Mouse (Mus musculus): ENCODE data around the gene Trpc4ap.

The Trpc4ap gene

GRCm38 (mm10) chr2:155640656-155641055, 51.5 kb downstream of the Trpc4ap start:
- no peak for DNase-seq (ENCODE audit: low spot score in 2 of 2)

DNA sequence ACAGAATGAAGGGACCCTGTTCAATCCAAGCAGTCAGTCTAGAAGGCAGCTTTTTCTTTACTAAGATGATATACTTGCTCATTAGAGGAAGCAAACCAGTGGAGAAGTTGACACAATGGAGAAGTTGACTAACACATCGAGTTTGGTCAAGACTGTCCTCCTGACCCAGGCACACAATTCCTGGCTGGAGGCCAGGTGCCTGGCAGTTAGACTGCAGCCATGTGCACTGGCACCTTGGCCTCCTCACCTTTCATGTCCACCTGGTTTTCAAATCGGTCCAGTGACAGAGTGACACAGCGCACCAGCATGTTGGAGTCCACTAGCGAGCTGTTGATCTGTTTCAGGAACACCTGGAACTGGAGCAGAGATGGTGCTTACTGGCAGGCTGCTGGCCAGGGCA, 54.8 kb downstream of the Trpc4ap start:
- DNase-seq (ENCODE audit: low spot score in 2 of 2), result no peak

- DNase-seq (ENCODE audit: low spot score in 2 of 2), result no peak
These were observed 55.3 kb downstream of the Trpc4ap start for GRCm38 (mm10) chr2:155636881-155637280.

DNA sequence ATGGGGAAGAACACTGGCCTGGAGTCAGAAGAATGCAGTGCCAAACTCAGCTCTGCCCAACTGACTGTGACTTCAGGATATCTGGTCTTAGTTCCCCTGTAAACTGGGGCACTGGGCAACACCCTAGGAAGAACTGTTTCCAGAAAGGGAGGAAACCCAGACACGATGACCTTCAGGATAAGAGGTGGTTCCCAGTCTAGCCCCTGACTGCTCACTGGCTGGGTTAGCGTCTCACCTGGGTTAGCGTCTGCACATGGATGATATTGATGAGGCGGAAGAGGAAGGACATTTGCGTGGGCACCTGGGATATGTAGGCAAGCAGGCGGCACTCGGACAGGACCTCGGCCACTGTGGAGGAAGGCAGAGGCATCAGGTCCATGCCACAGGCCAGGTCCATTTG, 56.2 kb downstream of the Trpc4ap start:
- no peak for DNase-seq (ENCODE audit: low spot score in 2 of 2)

- DNase-seq (ENCODE audit: low spot score in 2 of 2), result no peak
These were observed 57.6 kb downstream of the Trpc4ap start for GRCm38 (mm10) chr2:155634562-155634961.

GRCm38 (mm10) chr2:155633731-155634130, 58.5 kb downstream of the Trpc4ap start:
- no peak for DNase-seq (ENCODE audit: low spot score in 2 of 2)

DNA sequence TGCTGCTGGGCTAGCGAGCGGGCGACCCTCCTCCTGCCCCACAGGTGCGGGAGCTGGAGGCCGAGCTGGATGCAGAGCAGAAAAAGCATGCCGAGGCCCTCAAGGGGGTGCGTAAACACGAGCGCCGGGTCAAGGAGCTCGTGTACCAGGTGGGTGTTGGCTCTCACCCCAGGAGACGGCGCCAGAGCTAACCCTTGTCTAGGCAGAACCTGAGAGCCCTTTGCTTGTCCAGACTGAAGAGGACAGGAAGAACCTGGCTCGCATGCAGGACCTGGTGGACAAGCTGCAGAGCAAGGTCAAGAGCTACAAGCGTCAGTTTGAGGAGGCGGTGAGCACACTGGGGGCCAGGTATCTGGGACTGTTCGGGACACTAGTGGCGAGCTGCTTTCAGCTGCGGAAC, 59.1 kb downstream of the Trpc4ap start:
- no peak for DNase-seq (ENCODE audit: low spot score in 2 of 2)

DNA sequence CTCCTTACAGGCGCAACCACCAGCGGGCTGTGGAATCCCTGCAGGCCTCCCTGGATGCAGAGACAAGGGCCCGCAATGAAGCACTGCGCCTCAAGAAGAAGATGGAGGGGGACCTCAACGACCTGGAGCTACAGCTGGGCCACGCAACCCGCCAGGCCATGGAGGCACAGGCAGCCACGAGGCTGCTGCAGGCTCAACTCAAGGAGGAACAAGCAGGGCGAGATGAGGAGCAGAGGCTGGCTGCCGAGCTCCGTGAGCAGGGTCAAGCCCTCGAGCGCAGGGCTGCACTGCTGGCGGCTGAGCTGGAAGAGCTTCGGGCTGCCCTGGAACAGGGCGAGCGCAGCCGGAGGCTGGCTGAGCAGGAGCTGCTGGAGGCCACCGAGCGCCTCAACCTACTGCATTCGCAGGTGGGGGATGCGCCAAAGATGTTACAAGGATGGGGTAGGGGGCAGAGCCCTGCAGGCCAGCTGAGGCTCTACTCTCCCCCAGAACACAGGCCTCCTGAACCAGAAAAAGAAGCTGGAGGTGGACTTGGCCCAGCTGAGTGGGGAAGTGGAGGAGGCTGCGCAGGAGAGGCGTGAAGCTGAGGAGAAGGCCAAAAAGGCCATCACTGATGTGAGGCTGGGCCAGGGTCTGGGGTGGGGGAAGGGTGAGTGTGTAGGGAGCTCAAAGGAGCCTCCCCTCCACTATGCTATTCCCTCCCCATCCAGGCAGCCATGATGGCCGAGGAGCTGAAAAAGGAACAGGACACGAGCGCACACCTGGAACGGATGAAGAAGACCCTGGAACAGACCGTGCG, 59.8 kb downstream of the Trpc4ap start:
- DNase-seq (ENCODE audit: low spot score in 2 of 2), result no peak

DNA sequence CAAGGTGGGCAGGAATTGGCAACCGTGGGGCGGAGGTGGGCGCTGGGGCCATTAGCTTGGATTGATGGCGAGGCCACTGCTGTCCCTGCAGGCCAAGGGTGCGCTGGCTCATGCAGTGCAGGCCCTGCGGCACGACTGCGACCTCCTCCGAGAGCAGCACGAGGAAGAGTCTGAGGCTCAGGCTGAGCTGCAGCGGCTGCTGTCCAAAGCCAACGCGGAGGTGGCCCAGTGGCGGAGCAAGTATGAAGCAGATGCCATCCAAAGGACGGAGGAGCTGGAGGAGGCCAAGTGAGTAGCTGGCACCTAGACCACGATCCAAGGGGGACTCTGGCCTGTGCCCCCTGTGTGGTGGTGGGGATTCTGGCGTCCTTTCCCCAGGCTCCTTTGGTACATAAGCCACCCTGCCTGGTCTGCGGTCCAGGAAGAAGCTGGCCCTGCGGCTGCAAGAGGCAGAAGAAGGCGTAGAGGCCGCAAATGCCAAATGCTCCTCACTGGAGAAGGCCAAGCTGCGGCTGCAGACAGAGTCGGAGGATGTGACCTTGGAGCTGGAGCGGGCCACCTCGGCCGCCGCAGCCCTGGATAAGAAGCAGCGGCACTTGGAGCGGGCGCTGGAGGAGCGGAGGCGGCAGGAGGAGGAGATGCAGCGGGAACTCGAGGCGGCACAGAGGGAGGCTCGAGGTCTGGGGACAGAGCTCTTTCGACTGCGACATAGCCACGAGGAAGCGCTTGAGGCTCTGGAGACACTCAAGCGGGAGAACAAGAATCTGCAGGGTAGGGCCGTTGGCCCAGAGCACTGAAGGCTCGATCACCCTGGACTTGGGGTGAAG, 61.4 kb downstream of the Trpc4ap start:
- DNase-seq (ENCODE audit: low spot score in 2 of 2), result no peak

DNA sequence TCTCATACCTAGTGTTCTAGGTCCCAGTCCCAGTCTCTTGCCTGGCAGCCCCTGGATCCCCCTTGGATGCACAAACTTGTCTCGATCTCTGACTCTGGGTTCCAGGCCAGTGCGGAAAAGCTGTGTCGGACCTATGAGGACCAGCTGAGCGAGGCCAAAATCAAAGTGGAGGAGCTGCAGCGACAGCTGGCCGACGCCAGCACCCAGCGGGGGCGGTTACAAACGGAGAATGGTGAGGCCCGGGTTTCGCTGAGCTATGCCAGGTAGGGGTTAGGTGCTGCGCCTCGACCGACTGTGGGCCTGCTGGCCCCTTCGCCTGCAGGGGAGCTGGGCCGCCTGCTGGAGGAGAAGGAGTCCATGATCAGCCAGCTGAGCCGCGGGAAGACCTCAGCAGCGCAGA, 62.0 kb downstream of the Trpc4ap start:
- no peak for DNase-seq (ENCODE audit: low spot score in 2 of 2)

- peak in 1 of 2 experiments; percentile 58 for DNase-seq (ENCODE audit: low spot score in 2 of 2)
These were observed 62.9 kb downstream of the Trpc4ap start for GRCm38 (mm10) chr2:155629231-155629661.

GRCm38 (mm10) chr2:155628519-155628918, 63.7 kb downstream of the Trpc4ap start:
- DNase-seq (ENCODE audit: low spot score in 2 of 2), result no peak

DNA sequence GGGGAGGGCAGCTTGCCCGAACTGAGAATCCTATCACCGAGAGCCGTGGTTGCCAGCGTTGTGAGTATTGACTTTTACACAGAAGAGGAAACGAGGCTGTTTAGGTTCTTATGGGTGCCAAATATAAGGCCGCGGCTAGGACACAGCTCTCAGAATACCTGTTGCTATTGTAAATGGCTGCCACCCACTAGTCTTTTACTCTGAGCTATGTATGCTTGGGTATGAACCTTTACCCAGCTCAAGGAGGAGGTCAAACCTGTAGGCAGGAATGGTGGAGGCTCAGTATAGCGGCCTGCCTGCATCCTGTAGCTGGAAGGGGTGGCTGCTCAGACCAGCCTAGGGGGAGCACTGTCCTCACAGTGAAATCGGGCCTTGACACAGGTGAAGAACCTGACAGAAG, 64.1 kb downstream of the Trpc4ap start:
- no peak for DNase-seq (ENCODE audit: low spot score in 2 of 2)

DNA sequence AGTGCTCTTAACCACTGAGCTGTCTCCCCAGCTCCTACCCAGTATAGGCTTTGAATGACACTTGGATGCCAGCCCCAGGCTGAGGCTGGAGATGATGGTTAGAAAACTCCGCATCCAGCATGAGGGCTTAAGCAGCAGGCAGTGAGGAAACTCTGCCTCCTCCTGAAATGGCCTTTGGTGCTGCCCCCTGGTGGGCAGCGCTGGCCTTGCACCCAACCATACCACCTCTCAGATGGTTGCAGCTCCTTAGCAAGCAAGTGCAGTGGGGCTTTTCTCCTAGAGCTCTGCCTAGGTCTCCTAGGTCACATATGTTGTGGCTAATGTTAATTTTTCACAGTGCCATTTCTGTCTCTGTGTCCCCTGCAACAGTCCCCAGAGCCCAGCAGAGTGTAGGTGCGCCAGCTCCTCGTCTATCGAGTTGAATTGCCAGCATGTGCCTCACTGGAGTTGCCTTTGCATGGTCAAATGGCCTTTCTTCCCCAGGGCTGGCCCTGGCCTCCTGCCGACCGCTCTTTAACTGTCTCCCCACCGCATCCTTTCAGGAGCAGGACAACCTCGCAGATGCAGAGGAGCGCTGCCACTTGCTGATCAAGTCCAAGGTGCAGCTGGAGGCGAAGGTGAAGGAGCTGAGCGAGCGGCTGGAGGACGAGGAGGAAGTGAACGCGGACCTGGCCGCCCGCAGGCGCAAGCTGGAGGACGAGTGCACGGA, 65.0 kb downstream of the Trpc4ap start:
- DNase-seq (ENCODE audit: low spot score in 2 of 2), result peak in 1 of 2 experiments; percentile 57

- DNase-seq (ENCODE audit: low spot score in 2 of 2), result no peak
These were observed 65.9 kb downstream of the Trpc4ap start for GRCm38 (mm10) chr2:155626277-155626676.

GRCm38 (mm10) chr2:155624730-155625129, 67.5 kb downstream of the Trpc4ap start:
- DNase-seq (ENCODE audit: low spot score in 2 of 2), result no peak

GRCm38 (mm10) chr2:155623996-155624395, 68.2 kb downstream of the Trpc4ap start:
- no peak for DNase-seq (ENCODE audit: low spot score in 2 of 2)

GRCm38 (mm10) chr2:155622606-155623005, 69.6 kb downstream of the Trpc4ap start:
- DNase-seq (ENCODE audit: low spot score in 2 of 2), result no peak

DNA sequence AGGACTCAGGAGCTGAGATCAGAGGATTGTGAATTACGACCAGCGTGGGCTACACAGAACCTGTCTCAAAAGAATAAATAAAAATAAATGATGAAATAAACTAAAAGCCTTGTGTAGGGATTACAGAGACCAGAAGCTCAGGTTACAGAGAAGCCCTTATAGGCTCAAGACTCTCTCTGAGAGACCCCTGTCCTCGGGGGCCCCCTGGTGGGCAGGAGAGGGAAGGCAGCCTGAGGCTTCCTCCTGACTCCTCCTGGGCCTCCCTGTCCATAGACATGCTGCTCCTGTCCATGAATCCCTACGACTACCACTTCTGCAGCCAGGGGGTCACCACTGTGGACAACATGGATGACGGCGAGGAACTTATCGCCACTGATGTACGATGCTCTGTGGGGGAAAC, 72.4 kb downstream of the Trpc4ap start:
- DNase-seq (ENCODE audit: low spot score in 2 of 2), result peak in 1 of 2 experiments; percentile 74

DNA sequence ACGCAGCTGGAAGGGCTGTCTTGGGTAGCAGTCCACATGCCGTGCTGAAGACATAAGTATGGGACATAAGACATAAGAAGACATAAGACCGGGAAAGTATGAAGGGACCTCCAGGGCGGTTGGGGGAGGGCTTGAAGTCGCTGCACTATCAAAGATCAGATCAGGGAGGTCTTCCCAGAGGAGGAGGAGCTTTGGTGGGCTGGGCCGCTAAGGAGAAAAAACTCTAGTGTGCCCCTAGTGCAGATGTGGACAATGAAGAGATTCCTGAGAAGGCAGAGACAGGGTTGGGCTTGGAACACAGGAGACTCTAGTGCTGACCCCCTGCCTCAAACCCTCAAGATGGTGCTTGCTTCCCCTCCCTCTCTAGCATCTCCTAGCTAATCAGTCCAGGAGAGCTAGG, 75.2 kb downstream of the Trpc4ap start:
- DNase-seq (ENCODE audit: low spot score in 2 of 2), result no peak

DNA sequence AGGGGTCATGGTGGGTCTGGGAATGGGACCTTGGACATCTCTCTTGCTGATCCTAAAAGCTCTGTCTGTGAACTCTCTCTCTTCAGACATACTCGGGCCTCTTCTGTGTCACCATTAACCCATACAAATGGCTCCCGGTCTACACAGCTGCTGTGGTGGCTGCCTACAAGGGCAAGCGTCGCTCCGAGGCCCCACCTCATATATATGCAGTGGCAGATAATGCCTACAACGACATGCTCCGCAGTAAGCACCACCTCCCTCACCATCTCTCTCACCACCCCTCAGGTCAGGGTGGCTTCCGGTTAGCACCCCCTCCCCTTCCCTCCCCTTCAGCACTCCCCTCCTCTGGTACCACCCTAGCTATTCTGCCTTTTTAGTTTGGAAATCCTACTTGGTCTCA, 78.2 kb downstream of the Trpc4ap start:
- DNase-seq (ENCODE audit: low spot score in 2 of 2), result no peak

DNA sequence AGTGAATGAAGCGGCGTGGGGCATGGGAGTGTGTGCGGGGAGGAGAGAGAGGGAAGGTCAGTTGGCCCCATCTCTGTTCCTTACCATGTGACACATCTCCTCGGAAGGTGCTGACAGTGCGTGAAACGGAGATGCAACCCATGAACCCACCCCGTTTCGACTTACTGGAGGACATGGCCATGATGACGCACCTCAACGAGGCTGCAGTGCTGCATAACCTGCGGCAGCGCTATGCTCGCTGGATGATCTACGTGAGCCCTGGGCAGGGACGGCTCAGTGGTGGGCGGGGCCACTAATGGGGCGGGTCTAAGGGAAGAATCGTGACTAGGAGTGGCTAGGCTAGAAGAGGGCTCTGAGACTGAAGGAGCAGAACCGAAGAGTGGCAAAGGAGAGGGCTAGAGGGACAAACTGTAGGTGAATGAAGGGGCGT, 78.8 kb downstream of the Trpc4ap start:
- DNase-seq (ENCODE audit: low spot score in 2 of 2), result no peak
